Mouse (Mus musculus) heart, postnatal 0 days (tissue): ENCODE measurements around the gene Mon2.

Experiments
- CTCF ChIP-seq: IDR thresholded peaks from 2 replicates; pipeline ENCODE4 v1.5.1; 2016; ENCODE audit warnings: antibody characterized with exemption, control low read depth, low read depth
- EP300 ChIP-seq: IDR thresholded peaks from 2 replicates; pipeline ENCODE4 v1.6.1; 2016; ENCODE audit warnings: antibody characterized with exemption, low read depth

DNA sequence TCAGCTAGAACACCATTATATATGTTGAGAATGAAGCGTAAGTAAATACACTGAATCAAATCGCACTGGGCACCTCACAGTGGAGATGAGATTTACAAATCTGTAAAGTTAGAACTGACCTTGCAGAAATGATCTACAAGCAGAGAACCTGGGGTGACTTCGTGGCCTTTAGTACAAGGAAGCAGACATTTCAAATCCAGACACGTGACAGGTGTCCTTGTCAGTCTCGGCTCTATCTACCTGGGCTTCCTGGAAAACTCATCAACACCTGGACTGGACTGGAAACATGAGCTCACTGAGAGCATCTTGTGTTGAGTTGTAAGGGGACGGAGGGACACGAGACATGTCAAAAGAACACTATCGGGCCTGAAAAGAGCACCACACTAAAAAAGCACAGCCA is 44.9 kb downstream of the Mon2 start:
- TF ChIP-seq CTCF, result no peak
- no peak for TF ChIP-seq EP300
